Mouse (Mus musculus): Measurements from ENCODE around the gene F930015N05Rik. TPM values are rescaled to one million over a fixed set of nuclear protein-coding genes. Genes with fewer than 3 reads are reported as not detected.

Gene F930015N05Rik
- polyA plus RNA-seq, 2 experiments, result 0.03 TPM; not detected in 1

DNA sequence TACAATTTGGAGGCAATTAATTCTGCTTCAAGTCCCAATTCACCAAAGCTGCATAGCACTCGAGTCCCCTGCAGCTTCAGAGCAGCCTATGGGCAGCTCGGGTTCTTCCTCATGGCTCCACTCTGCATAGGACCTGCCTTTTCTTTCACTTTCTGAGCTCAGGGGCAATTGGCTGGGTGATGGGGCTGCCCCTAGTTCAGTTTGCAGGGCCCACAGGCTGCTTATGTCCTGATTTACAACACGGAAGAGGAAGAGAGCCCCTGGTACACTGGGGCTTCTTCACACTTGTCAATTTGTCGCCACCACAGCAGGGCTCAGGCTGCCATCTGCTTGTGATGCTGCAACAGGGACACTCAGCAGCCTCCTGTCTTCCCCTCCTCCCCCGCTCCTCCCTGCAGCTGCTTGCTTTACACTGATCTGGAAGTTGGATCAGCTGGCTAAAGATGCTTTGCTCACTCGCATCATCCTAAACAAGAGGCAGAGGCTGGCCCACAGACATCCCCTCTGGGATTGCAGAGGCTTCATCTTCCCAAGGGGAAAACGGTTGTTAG is 40.0 kb downstream of the F930015N05Rik start:
- Histone ChIP-seq H3K4me2 (ENCODE audit: low read depth) (no peak overlapping the region; the same call in 1 of the 2 replicates), H3K4me3 (ENCODE audit: insufficient read depth in 1 of 2, low read depth in 2 of 2, low read length in 2 of 2) (no peak overlapping the region), H3K27me3 (ENCODE audit: control insufficient read depth, insufficient read depth, low read length) (no peaks in the 10 kb centered on the region), H3K9me3 (ENCODE audit: control insufficient read depth, low read length) (no peaks in the 10 kb centered on the region), H3K27ac (no peak overlapping the region), H3K4me1 (replicated peaks; ENCODE audit: control insufficient read depth in 2 of 2, insufficient read depth in 2 of 2, low read length in 1 of 2) (no peaks in the 10 kb centered on the region), H3K9ac (replicated peaks) (no peak overlapping the region), H3K36me3 (replicated peaks; ENCODE audit: control insufficient read depth, insufficient read depth, low read depth) (no peaks in the 10 kb centered on the region)
- ATAC-seq (ENCODE audit: insufficient read depth) (no peak), DNase-seq (ENCODE audit: low read depth in 3 of 3, low spot score in 3 of 3) (no peak)
- WGBS (ENCODE audit: insufficient replicate concordance), result 15% methylated on average over 7 of the region's 7 CpGs
- TF ChIP-seq EP300 (IDR thresholded peaks at IDR 0.05; ENCODE audit: low read depth), result no peak
- TF ChIP-seq CTCF (IDR thresholded peaks at IDR 0.05; ENCODE audit: low read depth), result no peak

DNA sequence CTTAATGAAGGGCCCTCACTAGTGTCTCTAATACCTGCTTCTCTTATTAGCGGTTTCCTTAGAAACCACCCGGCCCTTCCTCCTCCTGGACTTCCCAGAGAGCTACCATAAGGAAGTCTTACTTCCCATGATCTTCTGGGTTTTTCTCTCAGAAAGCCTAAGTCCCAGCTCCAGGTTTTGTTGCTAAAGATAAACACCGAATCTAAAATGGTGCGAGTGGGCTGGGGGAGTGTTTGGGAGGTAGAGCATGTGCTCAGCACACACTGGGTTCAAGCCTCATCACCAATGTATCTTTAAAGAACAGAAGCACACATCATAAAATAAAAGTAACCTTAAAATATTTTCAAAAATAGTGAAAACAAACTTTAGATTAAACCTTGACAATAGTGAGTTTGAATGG is 50.1 kb downstream of the F930015N05Rik start:
- H3K9me3 ChIP-seq (ENCODE audit: control insufficient read depth, low read length), result no peaks in the 10 kb centered on the region
- WGBS (ENCODE audit: insufficient replicate concordance), result 73% methylated on average over 4 of the region's 4 CpGs
- no peaks in the 10 kb centered on the region for H3K36me3 ChIP-seq (replicated peaks; ENCODE audit: control insufficient read depth, insufficient read depth, low read depth)
- no peaks in the 10 kb centered on the region for H3K27me3 ChIP-seq (ENCODE audit: control insufficient read depth, insufficient read depth, low read length)
- no peak overlapping the region for H3K27ac ChIP-seq
- H3K9ac ChIP-seq (replicated peaks), result no peak overlapping the region
- no peak for DNase-seq (ENCODE audit: low read depth in 3 of 3, low spot score in 3 of 3)
- H3K4me3 ChIP-seq (ENCODE audit: insufficient read depth in 1 of 2, low read depth in 2 of 2, low read length in 2 of 2), result no peak overlapping the region
- no peaks in the 10 kb centered on the region for H3K4me1 ChIP-seq (replicated peaks; ENCODE audit: control insufficient read depth in 2 of 2, insufficient read depth in 2 of 2, low read length in 1 of 2)
- TF ChIP-seq EP300 (IDR thresholded peaks at IDR 0.05; ENCODE audit: low read depth), result no peak
- no peak for TF ChIP-seq CTCF (IDR thresholded peaks at IDR 0.05; ENCODE audit: low read depth)
- no peak for ATAC-seq (ENCODE audit: insufficient read depth)
- no peak overlapping the region for H3K4me2 ChIP-seq (ENCODE audit: low read depth)

Other genes with a start within 250 kb of the F930015N05Rik start
- gene Hs3st3a1, start 1.3 kb downstream of the F930015N05Rik start, polyA plus RNA-seq (2012; rRNA removed), result 0.12 and 0.20 TPM in 2 replicates
- gene Hs3st3a1, start 1.3 kb downstream of the F930015N05Rik start, polyA plus RNA-seq (2014; fragmentation: Nextera tagmentation; extraction: Ambion mirVana), result 0.06 and 0.16 TPM in 2 replicates

Measured in liver, embryonic 14.5 days (tissue).